Mouse (Mus musculus): ENCODE data around the gene Man2a2.

The Man2a2 gene

GRCm38 (mm10) chr7:80371041-80371751 is at the start of gene Man2a2:
Gene Man2a2, minus strand, starts transcription at chr7:80371375.
- peak; percentile 69 for DNase-seq (ENCODE audit: low read depth, low spot score)

GRCm38 (mm10) chr7:80420586-80420985 is 49.4 kb upstream of the Man2a2 start:
- no peak for DNase-seq (ENCODE audit: low read depth, low spot score)

- peak; percentile 62 for DNase-seq (ENCODE audit: low read depth, low spot score)
These were observed 48.1 kb upstream of the Man2a2 start for GRCm38 (mm10) chr7:80419278-80419677.

GRCm38 (mm10) chr7:80418036-80418435 is 46.9 kb upstream of the Man2a2 start:
- DNase-seq (ENCODE audit: low read depth, low spot score): no peak

- DNase-seq (ENCODE audit: low read depth, low spot score): no peak
These were observed 46.4 kb upstream of the Man2a2 start for GRCm38 (mm10) chr7:80417601-80418000.

GRCm38 (mm10) chr7:80416969-80417368 is 45.8 kb upstream of the Man2a2 start:
- DNase-seq (ENCODE audit: low read depth, low spot score): no peak

GRCm38 (mm10) chr7:80414303-80414855 is 43.2 kb upstream of the Man2a2 start:
- no peak for DNase-seq (ENCODE audit: low read depth, low spot score)

GRCm38 (mm10) chr7:80413512-80414302 is 42.5 kb upstream of the Man2a2 start:
- no peak for DNase-seq (ENCODE audit: low read depth, low spot score)

GRCm38 (mm10) chr7:80412781-80413180 is 41.6 kb upstream of the Man2a2 start:
- no peak for DNase-seq (ENCODE audit: low read depth, low spot score)

GRCm38 (mm10) chr7:80412279-80412678 is 41.1 kb upstream of the Man2a2 start:
- DNase-seq (ENCODE audit: low read depth, low spot score): no peak

- no peak for DNase-seq (ENCODE audit: low read depth, low spot score)
These were observed 39.2 kb upstream of the Man2a2 start for GRCm38 (mm10) chr7:80410380-80410779.

- DNase-seq (ENCODE audit: low read depth, low spot score): no peak
These were observed 36.5 kb upstream of the Man2a2 start for GRCm38 (mm10) chr7:80407712-80408111.

- no peak for DNase-seq (ENCODE audit: low read depth, low spot score)
These were observed 35.0 kb upstream of the Man2a2 start for GRCm38 (mm10) chr7:80406186-80406585.

GRCm38 (mm10) chr7:80405188-80405695 is 34.1 kb upstream of the Man2a2 start, which contains the start of gene Furin:
Gene Furin, minus strand, starts transcription at chr7:80405436.
- no peak for DNase-seq (ENCODE audit: low read depth, low spot score)

- DNase-seq (ENCODE audit: low read depth, low spot score): no peak
These were observed 33.1 kb upstream of the Man2a2 start for GRCm38 (mm10) chr7:80404101-80404894.

GRCm38 (mm10) chr7:80403551-80403950 is 32.4 kb upstream of the Man2a2 start:
- peak; percentile 44 for DNase-seq (ENCODE audit: low read depth, low spot score)

- DNase-seq (ENCODE audit: low read depth, low spot score): peak; percentile 70
These were observed 31.6 kb upstream of the Man2a2 start for GRCm38 (mm10) chr7:80402651-80403321.

GRCm38 (mm10) chr7:80401860-80402641 is 30.9 kb upstream of the Man2a2 start:
- DNase-seq (ENCODE audit: low read depth, low spot score): peak; percentile 69

GRCm38 (mm10) chr7:80401041-80401859 is 30.1 kb upstream of the Man2a2 start:
- DNase-seq (ENCODE audit: low read depth, low spot score): no peak

Measured in ZHBTc4 (cell line).